Mouse (Mus musculus) brain, embryonic 18.5 days (tissue): ENCODE measurements around the gene Trim43c.
"Not testable (repeated sequence)": the region's sequence is repeated elsewhere in the genome, so short reads cannot be mapped to it uniquely, and the experiment has no call there.

ENCODE experiments used
- DNase-seq: peaks from one replicate; pipeline ENCODE4 v3.0.0-alpha.2; 2012; ENCODE audit warnings: low read depth, low spot score

Gene Trim43c

GRCm38 (mm10) chr9:88838864-88839263 is at the start of gene Trim43c:
Gene Trim43c, plus strand, starts transcription at chr9:88839164.
- DNase-seq, result not testable (repeated sequence)

- not testable (repeated sequence) for DNase-seq
Measured at GRCm38 (mm10) chr9:88853072-88853471, 14.1 kb downstream of the Trim43c start.

GRCm38 (mm10) chr9:88858566-88859492 is 19.9 kb downstream of the Trim43c start:
- DNase-seq, result peak; percentile 66
